12 mouse cellular contexts compared by ENCODE assay signal in the genomic region with DNA sequence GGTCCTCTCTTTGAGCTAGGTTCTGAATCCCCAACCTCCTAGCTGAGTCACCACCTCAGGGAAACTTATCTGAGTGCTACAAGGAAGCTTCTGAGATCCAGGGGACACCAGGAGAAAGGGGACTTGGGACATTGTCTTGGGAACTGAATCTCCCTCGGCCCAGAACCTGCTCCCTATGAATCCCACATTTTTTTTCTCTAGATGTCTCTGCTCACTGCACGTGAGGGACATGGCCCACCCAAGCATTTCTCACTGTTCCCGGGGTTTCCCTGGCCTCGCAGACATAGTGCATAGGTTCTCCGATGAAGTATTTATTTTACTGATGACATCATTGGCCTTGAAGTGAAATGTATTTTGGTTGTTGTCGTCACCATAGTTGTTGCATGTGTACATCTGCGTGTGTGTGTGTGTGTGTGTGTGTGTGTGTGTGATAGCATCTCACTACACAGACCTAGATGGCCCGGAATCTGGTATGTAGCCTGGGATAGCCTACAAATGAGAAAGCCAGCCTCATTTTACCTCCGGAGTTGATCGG. TPM values are rescaled to one million over a fixed set of nuclear protein-coding genes. Genes with fewer than 3 reads are reported as not detected.
DNase-seq lines count a peak whose midpoint lies in the region; ATAC-seq and TF ChIP-seq lines count a peak whose summit lies in the region.
"Had no signal": no experiment of that assay in that cellular context is flagged by ENCODE, and none has a peak within 500 bp of the region (broad histone marks: within the 10 kb centered on the region; RNA-seq: fewer than 3 reads in every experiment).

No protein-coding gene starts in this region.

- H3K4me3 ChIP-seq in heart, embryonic 12.5 days: no peak overlapping the region
- H3K4me3 ChIP-seq in lung, adult 2 months (replicated peaks; ENCODE audit: extremely low read depth, low read depth, low read length): no peak overlapping the region
- H3K4me3 ChIP-seq in embryonic facial prominence, embryonic 14.5 days (ENCODE audit: low read depth, low read length): no peak overlapping the region
- H3K4me3 ChIP-seq in myocyte: peak overlapping the region; percentile 4
- H3K4me3 ChIP-seq: hindbrain, embryonic 15.5 days had no signal

- no peak for ATAC-seq in heart, embryonic 12.5 days (ENCODE audit: insufficient number of reproducible peaks, low FRiP score)
- ATAC-seq in embryonic facial prominence, embryonic 14.5 days (ENCODE audit: low read depth): no peak

- H3K9me3 ChIP-seq in heart, embryonic 12.5 days (replicated peaks): no peaks in the 10 kb centered on the region
- H3K9me3 ChIP-seq in embryonic facial prominence, embryonic 14.5 days (ENCODE audit: control insufficient read depth, low read length): no peaks in the 10 kb centered on the region
- H3K9me3 ChIP-seq: hindbrain, embryonic 15.5 days had no signal

- 0 out of 2 replicates have a peak overlapping the region, but pooled peaks have one; percentile 19 for H3K9ac ChIP-seq in heart, embryonic 12.5 days
- H3K9ac ChIP-seq in embryonic facial prominence, embryonic 14.5 days (ENCODE audit: low read depth, low read length): no peak overlapping the region; the same call in 1 of the 2 replicates
- H3K9ac ChIP-seq: hindbrain, embryonic 15.5 days had no signal

- 79% methylated on average over 10 of the region's 10 CpGs for WGBS in heart, embryonic 12.5 days
- 52% methylated on average over 10 of the region's 10 CpGs for WGBS in lung, adult 2 months
- 79% methylated on average over 10 of the region's 10 CpGs for WGBS in embryonic facial prominence, embryonic 14.5 days

- H3K27me3 ChIP-seq in heart, embryonic 12.5 days (replicated peaks): no peaks in the 10 kb centered on the region
- no peaks in the 10 kb centered on the region for H3K27me3 ChIP-seq in embryonic facial prominence, embryonic 14.5 days (replicated peaks; ENCODE audit: control insufficient read depth, insufficient read depth, low read length)
- H3K27me3 ChIP-seq in myocyte (ENCODE audit: control insufficient read depth, insufficient read depth, insufficient read length): no peaks in the 10 kb centered on the region
- H3K27me3 ChIP-seq: hindbrain, embryonic 15.5 days had no signal

- no peak for TF ChIP-seq CTCF in lung, adult 2 months (IDR thresholded peaks at IDR 0.05; ENCODE audit: insufficient read depth, low read length)

- H3K4me1 ChIP-seq in heart, embryonic 12.5 days (replicated peaks): peaks cover 99% of the 10 kb centered on the region
- peaks cover 66% of the 10 kb centered on the region for H3K4me1 ChIP-seq in lung, adult 2 months (ENCODE audit: control insufficient read depth, insufficient read depth, low read length)
- peaks cover 74% of the 10 kb centered on the region for H3K4me1 ChIP-seq in embryonic facial prominence, embryonic 14.5 days (ENCODE audit: control insufficient read depth, insufficient read depth, low read length)

- no peak overlapping the region for H3K4me2 ChIP-seq in heart, embryonic 12.5 days
- H3K4me2 ChIP-seq in embryonic facial prominence, embryonic 14.5 days (ENCODE audit: low read depth, low read length): no peak overlapping the region
- H3K4me2 ChIP-seq in myocyte (ENCODE audit: low read depth): no peak overlapping the region
- H3K4me2 ChIP-seq: hindbrain, embryonic 15.5 days had no signal

- no peak for DNase-seq in heart, postnatal 4 days
- peak; percentile 5 for DNase-seq in lung, adult 2 months
- DNase-seq in lung, postnatal 4 days: no peak
- no peak for DNase-seq in embryonic facial prominence, embryonic 14.5 days (ENCODE audit: low spot score)
- no peak for DNase-seq in retina, postnatal 1 day

- no peak overlapping the region for H3K27ac ChIP-seq in heart, embryonic 12.5 days (ENCODE audit: poor library complexity, severe bottlenecking)
- H3K27ac ChIP-seq in embryonic facial prominence, embryonic 14.5 days (replicated peaks; ENCODE audit: low read depth, low read length): peak overlapping the region; percentile 80

- TF ChIP-seq POLR2A in lung, adult 2 months (IDR thresholded peaks at IDR 0.05; ENCODE audit: borderline replicate concordance, extremely low read depth, low read depth, low read length): no peak
- no peak for TF ChIP-seq POLR2A in myocyte (IDR thresholded peaks at IDR 0.05; ENCODE audit: insufficient read length, low read depth)

- H3K79me2 ChIP-seq in myocyte (ENCODE audit: control insufficient read depth, insufficient read depth): peaks cover 55% of the 10 kb centered on the region

- no peak overlapping the region for H3ac ChIP-seq in myocyte (ENCODE audit: control insufficient read depth, insufficient read length)

- peaks cover under 1% of the 10 kb centered on the region; the same call in 1 of the 2 replicates for H3K36me3 ChIP-seq in heart, embryonic 12.5 days
- peaks cover 9% of the 10 kb centered on the region; the same call in 1 of the 2 replicates for H3K36me3 ChIP-seq in embryonic facial prominence, embryonic 14.5 days (ENCODE audit: control insufficient read depth, insufficient read depth, low read length)
- no peaks in the 10 kb centered on the region for H3K36me3 ChIP-seq in myocyte (ENCODE audit: control insufficient read depth, insufficient read depth)
- H3K36me3 ChIP-seq: hindbrain, embryonic 15.5 days had no signal

TF ChIP-seq in myocyte, 11 proteins besides CTCF, POLR2A, EP300 and RAD21:
- TF ChIP-seq MYOG (IDR thresholded peaks at IDR 0.05; ENCODE audit: control insufficient read depth in 1 of 3, insufficient read depth in 1 of 3, insufficient read length in 2 of 3, low read depth in 2 of 3): no peak
- TF ChIP-seq MYOD1 (IDR thresholded peaks at IDR 0.05; ENCODE audit: control insufficient read depth in 1 of 3, insufficient read length in 2 of 3, low read depth in 2 of 3): no peak
- no peak for TF ChIP-seq POLR2AphosphoS2 (IDR thresholded peaks at IDR 0.05; ENCODE audit: insufficient read length, low read depth)
- no peak for TF ChIP-seq REST (IDR thresholded peaks at IDR 0.05; ENCODE audit: insufficient read depth, insufficient read length)

RNA-seq across cellular contexts. Expression of a gene that starts 13.3 kb away (rescaled TPM):
- 11.3 and 12.3 TPM in 2 replicates for polyA plus RNA-seq in heart, embryonic 12.5 days (2016; fragmentation: Nextera tagmentation; extraction: Ambion mirVana)
- 10 to 100 TPM; 56.8 to 64.0 TPM for total RNA-seq in heart, postnatal 4 days (2021)
- 69.0 and 70.7 TPM in 2 replicates for polyA plus RNA-seq in lung, adult 2 months (2012; rRNA removed)
- polyA plus RNA-seq in embryonic facial prominence, embryonic 14.5 days (2014; fragmentation: Nextera tagmentation; extraction: Ambion mirVana): 16.9 and 18.7 TPM in 2 replicates
- 35.4 TPM for polyA plus RNA-seq in myocyte (2012; fragmentation: generic; extraction: Trizol)

RNA-seq across cellular contexts. Expression of a gene that starts 41.1 kb away (rescaled TPM):
- polyA plus RNA-seq in heart, embryonic 12.5 days (2016; fragmentation: Nextera tagmentation; extraction: Ambion mirVana): 0.42 TPM in 1 of 2 replicates, not detected in the other
- total RNA-seq in heart, postnatal 4 days (2021): not detected
- 4.0 and 4.4 TPM in 2 replicates for polyA plus RNA-seq in lung, adult 2 months (2012; rRNA removed)
- 1.7 and 2.3 TPM in 2 replicates for polyA plus RNA-seq in embryonic facial prominence, embryonic 14.5 days (2014; fragmentation: Nextera tagmentation; extraction: Ambion mirVana)
- polyA plus RNA-seq in myocyte (2012; fragmentation: generic; extraction: Trizol): not detected
- total RNA-seq: MEL had no signal
- polyA plus RNA-seq: cortical plate, adult 2 months; hindbrain, embryonic 15.5 days had no signal

RNA-seq across cellular contexts. Expression of a gene that starts 54.9 kb away (rescaled TPM):
- polyA plus RNA-seq in heart, embryonic 12.5 days (2016; fragmentation: Nextera tagmentation; extraction: Ambion mirVana): not detected in 2 replicates
- not detected for total RNA-seq in heart, postnatal 4 days (2021)
- 0.16 TPM in 1 of 2 replicates, not detected in the other for polyA plus RNA-seq in lung, adult 2 months (2012; rRNA removed)
- not detected in 2 replicates for polyA plus RNA-seq in embryonic facial prominence, embryonic 14.5 days (2014; fragmentation: Nextera tagmentation; extraction: Ambion mirVana)
- not detected for polyA plus RNA-seq in myocyte (2012; fragmentation: generic; extraction: Trizol)
- polyA plus RNA-seq: hindbrain, embryonic 15.5 days; limb, embryonic 11.5 days; stomach, embryonic 14.5 days had no signal
